Mouse (Mus musculus) heart, postnatal 25 days (tissue): ENCODE measurements around the gene Ppib. TPM values are rescaled to one million over a fixed set of nuclear protein-coding genes. Genes with fewer than 3 reads are reported as not detected.

Experiments used
- DNase-seq: peaks from one replicate; pipeline ENCODE4 v3.0.0; 2022; ENCODE audit warnings: low spot score
- intact Hi-C: fragments of 180-260 bp; cut with DNase I; formaldehyde crosslinking; loops from one replicate; pipeline ENCODE4 v1.15.1; 2025
- total RNA-seq, 2 experiments: library from RNA; stranded (reverse); gene quantifications; 2 replicates each; pipeline ENCODE4 v1.2.3; 2021

The Ppib gene
- 100 to 1,000 TPM; 144 to 157 TPM for total RNA-seq

DNA sequence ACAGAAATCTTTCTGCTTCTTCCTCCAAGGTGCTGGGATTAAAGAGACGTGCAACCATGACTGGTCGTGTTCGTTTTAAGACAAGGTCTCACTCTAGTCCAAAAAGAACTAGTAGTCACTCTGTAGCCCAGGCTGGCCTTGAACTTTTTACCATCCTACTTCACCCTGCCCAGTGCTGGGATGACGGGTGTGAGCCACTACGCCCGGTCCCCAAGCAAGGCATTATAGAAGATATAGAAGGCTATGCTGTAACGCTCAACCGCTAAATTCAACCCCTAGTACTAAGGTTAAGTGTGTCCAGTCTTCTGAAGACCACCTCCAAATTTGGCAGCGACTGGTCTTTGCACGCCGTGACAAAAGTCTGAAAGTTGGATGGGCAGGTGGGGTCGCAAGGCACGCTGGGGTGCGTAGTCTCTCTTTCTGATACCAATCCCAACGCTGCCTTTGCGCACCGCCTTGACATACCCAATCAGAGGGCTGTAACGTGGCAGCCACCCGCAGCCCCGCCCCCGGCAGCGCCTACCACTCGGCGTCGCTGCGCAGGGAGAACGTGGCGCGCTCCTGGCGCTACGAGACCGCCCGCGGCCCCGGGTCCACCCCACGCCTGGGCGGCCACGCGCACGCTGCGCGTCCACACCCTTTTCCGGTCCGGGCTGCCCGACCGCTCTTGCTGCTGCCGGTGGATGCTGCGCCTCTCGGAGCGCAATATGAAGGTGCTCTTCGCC, at the start of gene Ppib:
Gene Ppib (plus strand): TSS at position 640 of the 725 bp plus-strand sequence.
- intact Hi-C loops: loop anchor here (5.0 kb wide), 1 partner anchor 63 kb away; no protein-coding TSS in a partner anchor
- DNase-seq: peak; percentile 98

DNA sequence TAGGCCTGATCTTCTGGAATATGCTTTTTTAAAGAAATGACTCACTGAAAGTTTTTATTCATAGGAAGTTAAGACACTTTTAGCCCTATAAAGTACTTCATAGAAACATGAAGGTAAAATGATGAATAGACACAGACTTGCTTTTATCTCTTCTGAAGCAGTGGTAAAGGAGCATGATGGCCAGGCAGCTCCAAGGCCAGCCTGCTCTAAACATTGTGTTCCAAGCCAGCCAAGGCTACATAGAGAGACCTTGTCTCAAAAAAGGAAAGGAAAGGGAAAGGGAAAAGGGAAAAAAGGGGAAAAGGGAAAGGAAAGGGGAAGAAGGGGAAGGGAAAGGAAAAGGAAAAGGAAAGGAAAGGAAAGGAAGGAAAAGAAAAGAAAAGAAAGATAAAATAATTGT, 39.4 kb upstream of the Ppib start:
- DNase-seq: no peak
- intact Hi-C loops: no loop called here

DNA sequence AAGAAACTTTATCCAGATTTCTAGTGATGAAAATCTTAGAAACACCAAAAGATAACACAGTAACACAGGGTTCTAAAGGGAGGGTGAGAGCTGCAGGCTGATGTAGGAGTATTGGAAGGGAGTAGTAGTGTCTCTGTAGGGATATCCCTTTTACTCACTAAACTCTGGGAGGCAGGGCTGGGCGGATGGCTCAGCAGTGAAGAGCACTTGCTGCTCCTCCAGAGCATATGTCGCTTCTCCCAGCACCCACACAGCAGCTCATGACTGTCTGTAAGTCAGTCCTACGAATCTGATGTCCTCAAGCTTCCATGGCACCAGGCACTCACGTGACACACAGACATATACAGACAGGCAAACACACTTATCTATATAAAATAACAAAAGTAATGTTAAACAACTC, 21.9 kb upstream of the Ppib start:
- no peak for DNase-seq
- intact Hi-C loops: loop anchor here (5.0 kb wide), 1 partner anchor 49 kb away; no protein-coding TSS in a partner anchor

DNA sequence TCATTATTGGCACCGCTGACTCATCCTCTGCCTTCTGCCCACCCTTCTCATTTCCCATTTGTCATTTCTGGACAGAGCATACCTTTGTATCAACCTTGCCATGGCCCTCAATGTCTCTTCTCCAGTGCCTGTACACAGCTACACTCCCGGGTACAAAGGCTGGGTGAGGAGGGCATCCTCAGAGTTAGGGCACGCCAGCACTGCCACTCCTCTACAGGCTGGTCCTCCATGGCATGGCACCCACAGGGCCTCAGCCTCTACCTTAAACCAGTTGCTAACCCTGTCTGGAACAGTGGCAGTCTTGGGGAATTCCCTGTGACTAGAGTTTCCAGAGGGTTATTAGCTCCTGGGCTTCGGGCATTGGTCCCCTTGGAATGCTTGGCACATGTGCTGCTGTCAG, 21.4 kb upstream of the Ppib start:
- DNase-seq: no peak
- intact Hi-C loops: loop anchor here (5.0 kb wide), 1 partner anchor 49 kb away; no protein-coding TSS in a partner anchor

DNA sequence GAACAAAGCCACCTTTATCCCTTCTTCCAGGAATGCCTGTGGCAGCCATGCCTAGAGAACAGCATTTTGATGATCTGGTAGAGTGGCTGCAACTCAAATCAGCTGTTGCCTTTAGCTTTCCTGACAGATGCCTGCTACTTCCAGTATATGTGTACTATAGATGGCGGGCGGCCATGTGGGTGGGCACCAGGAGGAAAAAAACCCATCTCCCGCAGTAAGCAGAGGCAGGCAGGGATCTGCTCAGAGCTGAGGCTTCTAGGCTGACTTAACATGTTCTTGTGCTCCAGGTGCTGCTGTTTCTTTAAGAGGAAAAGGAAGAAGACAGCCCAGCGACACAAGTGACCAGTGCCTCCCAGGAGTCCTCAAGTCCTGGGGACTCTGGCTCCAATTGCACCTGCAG, 20.7 kb upstream of the Ppib start:
- intact Hi-C loops: loop anchor here (5.0 kb wide), 1 partner anchor 48 kb away; no protein-coding TSS in a partner anchor
- DNase-seq: no peak

DNA sequence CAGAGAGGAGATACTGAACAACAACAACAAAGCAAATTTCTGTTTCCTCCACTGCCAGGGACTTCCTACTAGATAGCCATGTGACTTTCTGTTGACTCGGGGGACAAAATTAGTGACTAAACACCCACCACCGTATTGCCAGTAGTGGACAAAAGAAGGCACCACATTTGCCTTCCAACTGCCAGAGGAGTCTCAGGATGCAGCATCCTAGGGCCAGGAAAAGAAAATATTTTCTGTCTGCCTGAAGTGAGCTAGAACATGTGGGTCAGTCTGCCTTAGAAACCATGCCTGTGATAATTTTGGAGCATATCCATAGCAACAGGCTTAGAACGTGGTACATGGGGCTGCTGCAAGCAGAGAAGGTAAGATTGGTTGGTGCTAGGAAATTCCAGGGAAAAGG, 19.2 kb upstream of the Ppib start:
- intact Hi-C loops: no loop called here

DNA sequence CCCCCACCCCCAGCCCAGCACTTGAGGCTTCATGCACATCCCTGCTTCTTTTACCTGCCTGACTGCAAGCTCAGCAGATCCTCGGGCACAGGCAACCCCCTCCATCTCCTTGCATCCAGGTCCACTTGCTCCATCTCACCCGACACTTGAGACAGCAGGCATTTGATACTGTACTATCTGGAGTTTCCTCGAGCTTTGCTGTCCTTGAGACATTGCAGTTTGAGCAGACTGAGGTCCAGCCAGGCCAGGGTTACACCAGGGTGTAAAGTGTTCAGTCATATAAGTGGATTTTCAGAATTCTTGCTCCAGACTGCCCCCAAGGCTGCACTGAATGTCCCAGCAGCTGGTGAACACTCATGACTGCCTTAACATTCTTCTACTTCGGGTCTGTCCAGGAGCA, 17.7 kb upstream of the Ppib start:
- intact Hi-C loops: no loop called here
- DNase-seq: no peak

More for the DNA sequence above, 19.2 kb upstream of the Ppib start:
- no peak for DNase-seq

DNA sequence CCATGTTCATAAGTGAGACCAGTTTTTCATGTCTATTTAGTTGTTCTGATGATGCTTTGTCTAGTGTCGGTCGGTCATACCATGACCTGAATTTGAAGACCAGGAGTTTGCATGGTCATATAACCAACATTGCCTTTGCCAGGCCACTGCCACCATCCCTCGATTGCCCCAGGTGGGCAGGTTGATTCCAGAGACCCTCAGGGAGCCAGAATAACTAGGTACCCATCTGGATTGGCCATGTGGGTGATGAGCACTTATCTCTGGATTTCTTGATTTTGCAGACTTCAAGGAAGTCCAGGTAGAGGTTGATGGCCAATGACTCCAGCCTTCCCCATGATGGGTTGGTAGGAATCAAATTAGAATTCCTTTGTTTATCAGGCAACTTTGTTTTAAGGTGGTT, 16.8 kb upstream of the Ppib start:
- intact Hi-C loops: no loop called here
- DNase-seq: no peak

DNA sequence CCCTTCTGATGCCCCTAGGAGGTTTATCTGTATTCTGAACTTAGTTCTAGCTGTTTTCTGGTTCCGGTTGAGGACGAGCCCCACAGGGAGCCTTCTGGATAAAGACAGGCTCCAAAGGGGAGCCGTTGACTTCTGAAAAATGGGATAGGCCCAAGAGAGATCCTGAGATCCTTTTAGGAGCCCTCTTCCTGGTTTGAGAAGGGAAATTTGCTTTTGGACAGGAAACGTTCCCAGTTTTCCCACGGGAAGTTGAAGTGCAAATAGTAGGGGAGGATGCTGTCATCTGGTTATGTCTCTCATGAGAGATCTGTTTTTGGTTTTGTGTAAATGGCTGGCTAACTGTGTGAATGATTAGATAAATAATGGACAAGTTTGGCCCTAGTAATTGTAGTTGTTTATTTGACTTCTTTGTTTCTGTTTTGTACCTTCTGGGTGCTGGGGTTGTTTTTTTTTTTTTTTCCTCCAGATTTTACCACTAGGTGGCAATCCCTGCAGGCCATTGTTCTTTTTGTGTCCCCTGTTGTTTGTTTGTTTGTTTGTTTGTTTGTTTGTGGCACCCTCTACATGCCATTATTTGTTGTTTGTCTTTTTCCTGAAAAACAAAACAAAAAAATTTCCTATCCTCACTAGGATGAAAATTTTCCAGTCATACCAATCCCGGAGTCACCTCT, 10.0 kb upstream of the Ppib start:
- intact Hi-C loops: loop anchor here (5.0 kb wide), 1 partner anchor 37 kb away; no protein-coding TSS in a partner anchor

DNA sequence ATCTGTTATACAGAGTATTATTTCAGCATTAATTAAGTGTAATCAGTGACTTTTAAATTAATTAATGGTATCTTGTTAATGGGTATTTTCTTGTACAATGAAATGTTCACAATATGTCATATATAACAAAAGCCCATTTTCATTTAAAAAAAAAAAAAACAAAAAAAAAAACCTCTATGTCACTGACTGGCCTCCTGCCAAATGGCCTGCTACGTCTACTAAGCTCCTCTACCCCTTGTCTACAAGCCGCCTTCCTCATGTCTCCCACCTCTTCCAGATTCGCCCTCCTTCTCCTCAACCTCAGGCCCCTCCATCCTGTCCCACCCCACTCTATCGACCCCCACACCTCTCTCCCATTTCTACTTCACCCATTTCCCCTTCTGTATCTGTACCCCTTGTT, 8.5 kb upstream of the Ppib start:
- intact Hi-C loops: loop anchor here (5.0 kb wide), 1 partner anchor 36 kb away; no protein-coding TSS in a partner anchor
- no peak for DNase-seq

More for the DNA sequence above, 10.0 kb upstream of the Ppib start:
- DNase-seq: no peak

DNA sequence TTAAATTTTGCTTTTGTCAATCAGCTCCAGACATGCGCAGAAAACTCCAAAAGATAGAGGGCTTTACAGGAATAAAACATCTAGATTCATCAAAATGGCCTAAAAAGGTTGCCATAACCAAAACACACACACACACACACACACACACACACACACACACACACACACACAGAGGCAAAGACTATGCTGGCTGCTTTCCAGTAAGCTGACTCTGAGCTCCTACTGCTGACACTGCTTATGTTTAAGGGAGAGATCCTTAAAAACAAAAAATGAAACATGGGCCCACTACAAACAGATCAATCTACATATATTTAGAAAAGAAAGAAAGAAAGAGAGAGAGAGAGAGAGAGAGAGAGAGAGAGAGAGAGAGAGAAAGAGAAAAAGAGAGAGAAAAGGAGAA, 7.3 kb upstream of the Ppib start:
- no peak for DNase-seq
- intact Hi-C loops: loop anchor here (5.0 kb wide), 1 partner anchor 35 kb away; no protein-coding TSS in a partner anchor

DNA sequence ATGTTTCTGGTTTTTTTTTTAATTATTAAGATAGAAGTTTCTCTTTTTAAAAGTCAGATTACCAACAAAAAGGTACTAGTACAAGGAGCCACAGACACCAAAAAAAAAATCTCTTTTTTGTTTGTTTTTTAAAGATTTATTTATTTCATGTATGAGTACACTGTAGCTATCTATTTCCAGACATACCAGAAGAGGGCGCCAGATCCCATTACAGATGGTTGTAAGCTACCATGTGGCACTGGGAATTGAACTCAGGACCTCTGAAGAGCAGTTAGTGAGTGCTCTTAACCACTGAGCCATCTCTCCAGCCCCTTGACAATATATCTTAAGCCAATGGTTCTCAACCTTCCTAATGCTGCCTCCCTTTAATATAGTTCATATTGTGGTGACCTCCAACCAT, 6.4 kb upstream of the Ppib start:
- intact Hi-C loops: loop anchor here (5.0 kb wide), 1 partner anchor 34 kb away; no protein-coding TSS in a partner anchor
- no peak for DNase-seq

DNA sequence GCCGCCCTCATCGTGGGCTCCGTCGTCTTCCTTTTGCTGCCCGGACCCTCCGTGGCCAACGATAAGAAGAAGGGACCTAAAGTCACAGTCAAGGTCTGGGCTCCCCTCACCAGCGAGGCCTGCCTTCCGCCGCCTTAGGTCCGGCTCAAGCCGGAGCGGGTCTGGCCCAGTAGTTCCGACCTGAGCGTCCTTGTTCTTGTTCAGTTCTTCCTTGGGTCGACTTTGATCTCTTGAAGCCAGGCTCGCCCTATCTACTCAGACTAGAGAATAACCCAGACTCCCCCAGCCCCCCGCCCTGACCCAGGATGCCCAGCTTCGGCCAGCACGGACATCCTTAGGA, 256 bp downstream of the Ppib start:
- no peak for DNase-seq
- intact Hi-C loops: loop anchor here (5.0 kb wide), 1 partner anchor 62 kb away; no protein-coding TSS in a partner anchor

DNA sequence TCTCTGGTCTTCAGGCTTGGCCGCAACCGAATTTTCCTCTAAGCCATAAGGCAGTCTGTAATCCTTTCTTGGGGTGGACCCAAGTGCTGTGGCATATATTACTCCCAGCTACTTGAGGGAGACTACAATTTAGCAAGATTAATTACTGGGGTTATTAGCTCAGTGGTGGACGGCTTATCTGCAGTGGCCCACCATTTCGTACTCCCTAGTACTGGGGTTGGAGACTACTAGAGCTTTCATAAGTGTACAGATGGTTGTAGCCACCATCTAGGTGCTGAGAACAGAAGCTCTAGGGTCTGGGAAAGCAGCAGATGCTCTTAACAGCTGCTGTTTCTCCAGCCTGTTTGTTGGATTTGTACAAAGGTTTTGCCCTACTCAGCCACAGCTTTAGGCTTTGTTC, 964 bp downstream of the Ppib start:
- intact Hi-C loops: loop anchor here (5.0 kb wide), 1 partner anchor 61 kb away; no protein-coding TSS in a partner anchor
- no peak for DNase-seq

DNA sequence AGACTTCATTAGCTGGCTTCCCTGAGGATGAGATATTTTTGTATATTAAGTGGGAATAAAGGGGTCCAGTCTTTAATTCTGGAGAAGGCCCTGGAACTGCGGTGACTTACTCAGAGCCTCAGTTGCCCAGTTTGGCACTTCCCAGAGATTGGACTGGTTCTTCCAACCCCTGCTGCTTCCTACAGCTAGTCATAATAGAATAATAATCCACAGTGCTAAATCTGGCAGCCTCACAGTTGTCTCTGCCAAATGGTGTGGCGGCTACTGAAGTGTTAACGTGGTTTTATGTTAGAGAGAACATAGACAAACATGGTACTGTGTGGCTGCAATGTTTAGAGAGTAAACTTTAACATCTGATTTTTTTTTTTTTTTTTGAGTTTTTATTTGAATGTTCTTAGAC, 1.6 kb downstream of the Ppib start:
- intact Hi-C loops: loop anchor here (5.0 kb wide), 1 partner anchor 61 kb away; no protein-coding TSS in a partner anchor
- DNase-seq: no peak

DNA sequence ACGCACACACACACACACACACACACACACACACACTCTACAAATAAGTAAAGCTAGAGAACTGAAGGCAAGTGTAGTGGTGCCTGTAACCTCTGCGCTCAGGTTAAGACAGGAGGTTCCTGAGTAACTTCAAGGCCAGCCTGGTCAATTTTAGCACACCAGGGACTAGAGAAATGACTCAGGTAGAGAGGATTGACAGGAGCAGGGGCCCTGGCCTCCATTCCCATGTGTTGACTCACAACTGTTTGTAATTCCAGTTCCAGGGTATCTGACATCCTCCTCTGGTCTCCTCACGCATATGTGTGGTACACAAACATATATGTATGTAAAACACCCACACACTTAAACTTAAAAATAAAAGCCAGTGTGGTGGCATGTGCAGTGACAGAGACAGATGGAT, 3.4 kb downstream of the Ppib start:
- DNase-seq: no peak
- intact Hi-C loops: loop anchor here (5.0 kb wide), 1 partner anchor 59 kb away; no protein-coding TSS in a partner anchor

DNA sequence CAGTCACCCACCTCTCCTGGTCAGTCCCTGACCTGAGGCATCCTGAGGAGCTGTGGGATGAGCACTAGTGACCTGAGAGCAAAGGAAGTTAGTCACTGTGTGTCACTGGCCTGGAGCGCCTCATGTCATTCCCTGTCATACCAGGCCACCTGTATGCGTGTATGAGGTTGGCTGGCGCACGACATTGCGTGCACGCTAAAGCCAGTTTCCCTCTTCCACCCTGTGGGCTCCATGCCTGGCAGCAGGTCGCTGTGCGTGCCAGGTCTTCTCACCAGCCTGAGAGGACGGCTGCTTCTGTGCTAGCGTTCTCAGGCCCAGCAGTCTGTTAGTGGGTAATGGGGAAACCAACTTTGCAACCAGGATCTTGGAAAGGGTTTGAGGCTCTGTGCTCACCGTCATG, 4.3 kb downstream of the Ppib start:
- no peak for DNase-seq
- intact Hi-C loops: loop anchor here (5.0 kb wide), 1 partner anchor 58 kb away; no protein-coding TSS in a partner anchor

DNA sequence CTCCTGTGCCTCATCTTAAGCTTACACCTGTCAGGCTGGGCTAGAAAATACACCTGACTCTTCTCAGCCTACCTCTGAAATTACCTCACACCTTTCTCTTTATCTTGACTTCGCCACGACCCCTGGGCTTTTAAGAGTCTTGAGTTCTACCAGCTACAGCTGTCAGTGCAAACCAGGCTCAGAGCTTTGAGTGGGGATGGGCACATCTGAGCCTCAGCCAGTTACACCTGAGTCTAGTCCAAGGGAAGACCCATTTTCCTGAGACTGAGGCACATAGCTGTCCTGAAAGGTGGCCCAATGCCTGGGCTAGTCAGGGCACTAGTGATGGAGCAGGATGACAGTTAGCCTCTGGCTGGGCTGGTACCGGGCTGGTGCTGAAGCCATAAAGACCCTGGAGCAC, 6.8 kb downstream of the Ppib start:
- DNase-seq: no peak
- intact Hi-C loops: no loop called here

DNA sequence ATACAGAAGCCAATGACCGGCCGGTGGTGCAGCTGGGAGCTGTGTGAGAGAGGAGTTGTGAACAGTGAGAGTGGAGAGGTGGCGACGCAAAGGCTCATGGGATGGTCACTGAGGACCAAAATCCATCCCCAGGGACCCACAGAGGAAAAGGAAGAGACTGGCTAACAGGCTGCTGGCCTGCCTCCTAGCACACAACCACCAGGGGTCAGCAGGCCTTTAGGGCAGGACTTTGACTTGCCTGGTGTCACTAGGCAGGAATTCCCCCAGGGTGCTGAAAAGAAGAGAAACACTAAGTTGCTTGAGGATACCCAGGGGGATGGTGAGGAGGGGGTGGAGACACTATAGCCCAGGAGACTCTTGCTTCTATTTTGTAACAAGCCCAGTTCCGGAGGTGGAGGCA, 7.5 kb downstream of the Ppib start:
- intact Hi-C loops: no loop called here
- DNase-seq: peak; percentile 29

DNA sequence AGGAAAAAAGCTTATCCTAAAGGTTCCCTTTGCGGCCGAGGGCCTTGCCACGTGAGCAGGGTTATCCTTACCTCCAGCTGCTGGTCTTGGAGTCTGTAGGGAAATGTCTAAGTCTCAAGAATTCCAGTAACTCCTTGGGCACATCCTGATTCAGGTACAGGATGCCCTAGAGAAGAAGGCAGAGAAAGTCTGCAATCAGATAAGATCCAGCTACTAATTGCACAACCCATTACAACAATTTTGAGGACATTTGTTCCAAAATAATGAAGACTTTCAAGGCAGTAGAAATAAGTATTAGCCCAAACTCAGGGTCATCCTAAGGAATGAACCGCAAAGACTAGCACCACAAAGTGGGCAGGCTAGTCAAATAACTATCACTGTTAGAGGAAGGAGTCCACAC, 8.0 kb downstream of the Ppib start:
- DNase-seq: no peak
- intact Hi-C loops: no loop called here

DNA sequence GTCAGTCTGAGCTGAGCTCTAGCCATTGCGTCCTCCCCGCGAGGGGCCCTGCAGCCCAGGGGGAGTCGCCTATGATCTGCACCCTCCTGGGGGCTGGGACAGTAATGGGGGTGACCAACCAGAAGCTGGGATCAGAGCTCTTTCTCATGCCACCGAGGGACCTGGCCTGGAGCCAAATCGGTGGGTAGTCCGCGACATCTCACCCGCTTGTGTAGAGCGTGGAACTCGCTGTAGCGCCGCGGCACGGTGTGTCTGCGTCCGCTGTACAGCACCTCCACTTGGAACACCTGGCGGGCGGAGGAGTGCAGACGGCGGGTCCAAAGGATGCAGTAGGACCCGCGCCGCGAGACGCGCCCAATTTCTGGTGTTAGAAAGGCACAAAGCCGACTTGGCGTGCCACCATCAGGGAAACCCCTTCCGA, 9.0 kb downstream of the Ppib start:
- intact Hi-C loops: no loop called here
- no peak for DNase-seq
